Mouse (Mus musculus): ENCODE measurements around the gene Fbxl18.

Gene Fbxl18

GRCm38 (mm10) chr5:142917402-142917801 lies 22.2 kb upstream of the Fbxl18 start:
- CTCF ChIA-PET: no interaction called here

DNA sequence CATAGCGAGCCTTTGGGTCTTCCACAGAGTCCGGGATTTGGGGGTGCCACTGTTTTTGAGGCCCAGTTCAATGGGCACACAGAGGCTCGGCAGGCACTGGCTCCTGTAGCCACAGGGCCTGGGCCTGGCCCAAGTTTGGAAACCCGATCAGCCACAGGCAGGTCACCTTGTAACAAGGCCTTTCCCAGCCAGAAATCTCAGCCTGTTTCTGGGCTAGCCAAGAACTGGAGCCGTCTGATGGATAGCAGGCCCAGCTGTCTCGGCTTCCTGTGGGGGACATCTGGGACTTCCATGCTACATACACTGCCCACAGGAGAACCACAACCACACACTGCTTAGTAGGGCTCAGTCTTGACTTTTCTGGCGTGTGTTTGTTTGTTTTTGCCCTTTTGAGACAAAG lies 21.4 kb upstream of the Fbxl18 start:
- CTCF ChIA-PET: interaction anchor here (0.6 kb wide), 1 partner anchor 123 kb away, joined by 3 read pairs; no protein-coding TSS in a partner anchor

GRCm38 (mm10) chr5:142915231-142915630 lies 20.0 kb upstream of the Fbxl18 start:
- CTCF ChIA-PET: no interaction called here

GRCm38 (mm10) chr5:142912739-142913138 lies 17.5 kb upstream of the Fbxl18 start:
- CTCF ChIA-PET: interaction anchor here (0.7 kb wide), 1 partner anchor 29 kb away, joined by 3 read pairs; no protein-coding TSS in a partner anchor

- CTCF ChIA-PET: no interaction called here
These were observed 17.1 kb upstream of the Fbxl18 start for GRCm38 (mm10) chr5:142912320-142912719.

DNA sequence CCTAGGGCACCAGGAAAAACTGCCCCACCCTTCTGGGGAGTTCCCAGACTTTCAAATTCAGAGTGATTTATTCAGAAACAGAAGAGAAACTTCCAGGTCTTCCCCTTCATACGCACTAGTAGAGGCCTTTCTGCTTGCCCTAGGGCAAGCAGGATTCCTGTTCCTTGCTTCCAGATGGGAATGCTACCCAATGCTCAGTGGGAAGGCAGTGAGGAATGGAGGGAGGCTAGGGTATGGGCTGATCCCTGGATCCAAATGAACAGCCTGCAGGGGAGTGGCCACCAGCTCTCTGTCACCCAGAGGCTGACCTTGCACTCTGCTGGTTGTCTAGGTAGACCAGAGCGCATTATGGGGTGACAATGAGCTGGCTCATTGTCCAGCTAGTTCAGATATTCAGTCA lies 16.4 kb upstream of the Fbxl18 start:
- CTCF ChIA-PET: interaction anchor here (1.3 to 1.5 kb wide), 2 partner anchors 13 to 17 kb away, joined by 4 to 7 read pairs; no protein-coding TSS in a partner anchor

DNA sequence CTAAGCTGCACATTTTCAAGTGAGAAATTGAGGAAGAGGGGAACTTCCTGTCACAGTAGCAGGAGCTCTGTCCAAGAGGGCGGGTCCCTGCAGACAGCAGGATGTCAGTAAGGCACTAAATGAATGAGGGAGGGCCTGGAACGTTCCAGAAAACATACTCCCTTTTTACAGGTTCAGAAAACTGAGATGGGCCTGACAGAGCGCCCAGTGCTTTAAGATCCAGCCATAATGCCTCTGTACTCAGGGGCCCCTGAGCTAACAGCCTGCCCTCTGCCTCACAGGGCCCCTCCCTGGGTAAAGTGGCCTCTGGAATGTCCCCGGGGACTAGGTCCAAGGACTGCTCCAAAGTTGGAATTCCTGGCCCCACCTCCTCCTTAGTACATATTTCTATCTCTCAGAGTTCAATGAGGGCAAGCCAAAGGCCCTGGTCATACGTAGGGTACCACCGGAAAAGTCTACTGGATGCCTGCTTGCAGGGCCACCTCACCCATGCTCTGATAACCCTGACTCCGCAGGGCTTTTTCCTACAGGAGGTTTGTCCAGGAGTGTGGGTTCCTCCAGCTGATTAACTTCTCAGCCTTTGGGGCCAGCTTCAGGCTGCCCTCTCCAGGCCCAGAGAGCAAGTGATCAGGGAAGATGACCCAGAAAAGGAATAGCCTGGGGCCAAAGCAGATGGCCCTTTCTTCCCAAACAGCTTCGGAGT lies 14.5 kb upstream of the Fbxl18 start:
- CTCF ChIA-PET: interaction anchor here (0.6 to 1.1 kb wide), 3 partner anchors 8 to 90 kb away, joined by 4 to 8 read pairs (median 5); partner anchors contain the start of gene Fbxl18

- CTCF ChIA-PET: interaction anchor here (0.6 to 1.5 kb wide), 7 partner anchors 9 to 586 kb away, joined by 3 to 10 read pairs (median 4); partner anchors contain the start of gene Fbxl18
These were observed 13.8 kb upstream of the Fbxl18 start for GRCm38 (mm10) chr5:142908941-142909575.

DNA sequence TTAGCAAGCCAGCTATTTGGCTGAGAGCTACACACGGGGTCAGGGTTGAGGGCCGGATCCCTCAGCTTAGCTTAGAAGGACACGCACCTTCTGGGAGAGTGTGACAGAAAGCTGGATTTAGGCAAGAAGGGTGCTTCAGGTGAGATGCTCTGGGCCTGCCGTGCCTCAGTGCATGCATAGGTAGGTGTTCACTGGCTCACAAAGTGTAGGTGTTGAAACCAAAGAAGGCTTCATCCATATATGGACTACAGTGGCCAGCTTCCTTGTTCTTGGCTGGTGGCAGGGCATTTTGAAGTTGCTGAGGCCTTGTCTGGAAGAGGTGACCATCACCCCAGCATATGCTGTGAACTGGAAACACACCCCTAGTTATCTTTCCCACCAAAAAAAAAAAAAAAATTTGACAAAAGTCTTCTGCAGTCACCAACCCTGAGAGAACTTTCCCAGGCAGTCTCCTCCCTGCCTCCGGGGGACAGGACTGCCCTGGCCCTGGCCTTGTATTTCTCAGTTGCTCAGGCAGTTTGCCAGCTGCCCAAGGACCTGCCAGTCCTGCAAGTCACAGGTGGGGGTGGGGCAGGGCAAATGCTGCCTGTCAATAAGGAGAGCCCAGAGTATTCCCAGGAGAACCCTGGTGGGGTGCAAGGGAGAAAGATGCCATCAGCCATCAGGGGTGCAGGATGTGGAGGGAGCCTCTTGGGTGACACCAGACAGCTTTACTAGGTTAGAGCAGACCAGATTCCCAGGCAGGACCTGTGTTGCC lies 12.8 kb upstream of the Fbxl18 start:
- CTCF ChIA-PET: interaction anchor here (0.6 to 1.5 kb wide), 4 partner anchors 17 to 1694 kb away, joined by 3 to 10 read pairs (median 4); no protein-coding TSS in a partner anchor

GRCm38 (mm10) chr5:142907048-142907802 lies 12.0 kb upstream of the Fbxl18 start:
- CTCF ChIA-PET: interaction anchor here (1.5 kb wide), 1 partner anchor 23 kb away, joined by 10 read pairs; no protein-coding TSS in a partner anchor

- CTCF ChIA-PET: no interaction called here
These were observed 11.4 kb upstream of the Fbxl18 start, which contains the start of gene Actb for GRCm38 (mm10) chr5:142906532-142907047. Gene Actb, minus strand, starts transcription at chr5:142906754.

GRCm38 (mm10) chr5:142905725-142906531 lies 10.7 kb upstream of the Fbxl18 start:
- CTCF ChIA-PET: interaction anchor here (0.8 kb wide), 1 partner anchor 22 kb away, joined by 3 read pairs; no protein-coding TSS in a partner anchor

GRCm38 (mm10) chr5:142905038-142905695 lies 9.9 kb upstream of the Fbxl18 start:
- CTCF ChIA-PET: interaction anchor here (0.6 kb wide), 1 partner anchor 198 kb away, joined by 4 read pairs; no protein-coding TSS in a partner anchor

GRCm38 (mm10) chr5:142904208-142905037 lies 9.2 kb upstream of the Fbxl18 start:
- CTCF ChIA-PET: interaction anchor here (0.6 to 2.2 kb wide), 3 partner anchors 28 to 199 kb away, joined by 4 to 8 read pairs (median 7); no protein-coding TSS in a partner anchor

DNA sequence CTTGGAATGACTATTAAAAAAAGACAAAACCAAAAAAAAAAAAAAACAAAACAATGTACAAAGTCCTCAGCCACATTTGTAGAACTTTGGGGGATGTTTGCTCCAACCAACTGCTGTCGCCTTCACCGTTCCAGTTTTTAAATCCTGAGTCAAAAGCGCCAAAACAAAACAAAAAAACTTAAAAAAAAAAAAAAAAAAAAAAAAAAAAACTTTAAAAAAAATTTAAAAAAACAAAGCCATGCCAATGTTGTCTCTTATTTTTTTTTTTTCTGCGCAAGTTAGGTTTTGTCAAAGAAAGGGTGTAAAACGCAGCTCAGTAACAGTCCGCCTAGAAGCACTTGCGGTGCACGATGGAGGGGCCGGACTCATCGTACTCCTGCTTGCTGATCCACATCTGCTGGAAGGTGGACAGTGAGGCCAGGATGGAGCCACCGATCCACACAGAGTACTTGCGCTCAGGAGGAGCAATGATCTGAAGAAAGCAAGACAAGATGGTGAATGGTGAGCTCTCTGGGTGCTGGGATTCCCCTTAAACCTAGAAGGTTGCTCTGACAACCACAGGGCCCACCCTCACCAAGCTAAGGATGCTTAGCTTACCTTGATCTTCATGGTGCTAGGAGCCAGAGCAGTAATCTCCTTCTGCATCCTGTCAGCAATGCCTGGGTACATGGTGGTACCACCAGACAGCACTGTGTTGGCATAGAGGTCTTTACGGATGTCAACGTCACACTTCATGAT lies 8.4 kb upstream of the Fbxl18 start:
- CTCF ChIA-PET: interaction anchor here (0.6 to 2.2 kb wide), 4 partner anchors 28 to 140 kb away, joined by 4 to 8 read pairs (median 6); no protein-coding TSS in a partner anchor

DNA sequence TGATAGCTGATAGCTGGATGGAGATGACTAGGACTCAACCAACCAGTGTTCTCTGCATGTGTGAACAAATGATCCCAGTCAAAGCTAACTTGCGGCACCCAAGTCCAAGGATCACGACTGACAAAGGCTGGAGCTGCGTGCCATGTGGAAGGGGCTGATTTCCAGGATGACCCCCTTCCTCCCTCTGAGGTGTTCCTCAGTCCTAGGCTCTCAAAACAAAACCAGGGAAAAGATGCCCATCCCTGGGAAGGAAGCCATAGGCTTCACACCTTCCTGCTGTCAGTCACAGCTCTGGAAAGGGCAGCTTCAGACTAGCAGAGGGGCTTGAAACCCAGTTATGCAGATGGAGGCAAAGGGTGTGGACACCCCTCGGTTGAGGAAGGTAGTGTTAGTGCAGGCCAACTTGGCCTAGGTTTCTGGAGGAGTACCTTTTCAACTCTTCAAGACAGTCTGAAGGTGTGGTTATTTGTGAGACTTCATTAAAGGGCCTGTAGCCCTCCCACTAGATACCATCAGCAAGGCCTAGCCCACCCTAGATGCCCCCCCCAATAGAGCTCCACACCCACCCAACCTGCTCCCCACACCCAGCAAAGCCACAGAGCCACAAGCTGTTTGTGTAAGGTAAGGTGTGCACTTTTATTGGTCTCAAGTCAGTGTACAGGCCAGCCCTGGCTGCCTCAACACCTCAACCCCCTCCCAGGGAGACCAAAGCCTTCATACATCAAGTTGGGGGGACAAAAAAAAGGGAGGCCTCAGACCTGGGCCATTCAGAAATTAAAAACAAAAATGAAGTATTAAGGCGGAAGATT lies 7.5 kb upstream of the Fbxl18 start:
- CTCF ChIA-PET: interaction anchor here (0.6 to 2.2 kb wide), 2 partner anchors 29 to 140 kb away, joined by 5 to 7 read pairs; no protein-coding TSS in a partner anchor
